Mouse (Mus musculus) midbrain, embryonic 15.5 days (tissue): ENCODE results near the gene Dpm2. TPM values are rescaled to one million over a fixed set of nuclear protein-coding genes. Genes with fewer than 3 reads are reported as not detected.

Source experiments
- polyA plus RNA-seq: library from polyadenylated mRNA; unstranded; fragments of >200 nt; fragmentation: Nextera tagmentation; extraction: Ambion mirVana; gene quantifications from 2 replicates; pipeline ENCODE4 v1.2.1, GENCODE M21; 2015

Gene Dpm2
- polyA plus RNA-seq, 1 experiment from 2014 or later, result 145 TPM

Other genes with a start within 250 kb of the Dpm2 start
- gene Ciz1, start 218.5 kb upstream of the Dpm2 start, polyA plus RNA-seq, result 62.5 and 64.4 TPM in 2 replicates
- 78.4 and 79.0 TPM in 2 replicates for gene Dnm1, start 217.5 kb upstream of the Dpm2 start, polyA plus RNA-seq
- 116 and 117 TPM in 2 replicates for gene 1110008P14Rik, start 188.9 kb upstream of the Dpm2 start, polyA plus RNA-seq
- gene Lcn2, start 182.6 kb upstream of the Dpm2 start, polyA plus RNA-seq, result 0.44 and 0.83 TPM in 2 replicates
- 51.3 and 54.2 TPM in 2 replicates for gene Ptges2, start 175.0 kb upstream of the Dpm2 start, polyA plus RNA-seq
- gene Naif1, start 120.4 kb upstream of the Dpm2 start, polyA plus RNA-seq, result 5.7 and 5.9 TPM in 2 replicates
- 55.3 and 60.1 TPM in 2 replicates for gene Slc25a25, start 119.4 kb upstream of the Dpm2 start, polyA plus RNA-seq
- 7.3 TPM in 2 replicates for gene Fam102a, start 35.5 kb upstream of the Dpm2 start, polyA plus RNA-seq
- gene Pip5kl1, start 3.9 kb downstream of the Dpm2 start, polyA plus RNA-seq, result 11.3 and 11.8 TPM in 2 replicates
- gene 9430097D07Rik, start 4.8 kb downstream of the Dpm2 start, polyA plus RNA-seq, result 0.60 and 0.86 TPM in 2 replicates
- 33.3 and 36.5 TPM in 2 replicates for gene St6galnac4, start 16.2 kb downstream of the Dpm2 start, polyA plus RNA-seq
- gene St6galnac6, start 28.9 kb downstream of the Dpm2 start, polyA plus RNA-seq, result 24.2 and 26.9 TPM in 2 replicates
- gene Ak1, start 50.9 kb downstream of the Dpm2 start, polyA plus RNA-seq, result 97.6 and 101 TPM in 2 replicates
- 32.4 and 32.8 TPM in 2 replicates for gene Eng, start 75.7 kb downstream of the Dpm2 start, polyA plus RNA-seq
- gene Fpgs, start 133.3 kb downstream of the Dpm2 start, polyA plus RNA-seq, result 23.2 and 25.1 TPM in 2 replicates
- 73.5 and 76.5 TPM in 2 replicates for gene Cdk9, start 142.2 kb downstream of the Dpm2 start, polyA plus RNA-seq
- gene Sh2d3c, start 150.2 kb downstream of the Dpm2 start, polyA plus RNA-seq, result 54.7 and 57.2 TPM in 2 replicates
- 3.4 and 4.1 TPM in 2 replicates for gene 6330409D20Rik, start 170.2 kb downstream of the Dpm2 start, polyA plus RNA-seq
- 54.1 and 55.9 TPM in 2 replicates for gene Tor2a, start 186.4 kb downstream of the Dpm2 start, polyA plus RNA-seq
- 0.89 and 0.92 TPM in 2 replicates for gene Ttc16, start 204.8 kb downstream of the Dpm2 start, polyA plus RNA-seq
- 5.9 and 6.1 TPM in 2 replicates for gene Ptrh1, start 204.9 kb downstream of the Dpm2 start, polyA plus RNA-seq
- 1.0 and 1.2 TPM in 2 replicates for gene Cfap157, start 213.6 kb downstream of the Dpm2 start, polyA plus RNA-seq